Mouse (Mus musculus): ENCODE results near the gene Sun3. TPM values are rescaled to one million over a fixed set of nuclear protein-coding genes. Genes with fewer than 3 reads are reported as not detected.

The Sun3 gene
- total RNA-seq, 1 experiment: not detected

DNA sequence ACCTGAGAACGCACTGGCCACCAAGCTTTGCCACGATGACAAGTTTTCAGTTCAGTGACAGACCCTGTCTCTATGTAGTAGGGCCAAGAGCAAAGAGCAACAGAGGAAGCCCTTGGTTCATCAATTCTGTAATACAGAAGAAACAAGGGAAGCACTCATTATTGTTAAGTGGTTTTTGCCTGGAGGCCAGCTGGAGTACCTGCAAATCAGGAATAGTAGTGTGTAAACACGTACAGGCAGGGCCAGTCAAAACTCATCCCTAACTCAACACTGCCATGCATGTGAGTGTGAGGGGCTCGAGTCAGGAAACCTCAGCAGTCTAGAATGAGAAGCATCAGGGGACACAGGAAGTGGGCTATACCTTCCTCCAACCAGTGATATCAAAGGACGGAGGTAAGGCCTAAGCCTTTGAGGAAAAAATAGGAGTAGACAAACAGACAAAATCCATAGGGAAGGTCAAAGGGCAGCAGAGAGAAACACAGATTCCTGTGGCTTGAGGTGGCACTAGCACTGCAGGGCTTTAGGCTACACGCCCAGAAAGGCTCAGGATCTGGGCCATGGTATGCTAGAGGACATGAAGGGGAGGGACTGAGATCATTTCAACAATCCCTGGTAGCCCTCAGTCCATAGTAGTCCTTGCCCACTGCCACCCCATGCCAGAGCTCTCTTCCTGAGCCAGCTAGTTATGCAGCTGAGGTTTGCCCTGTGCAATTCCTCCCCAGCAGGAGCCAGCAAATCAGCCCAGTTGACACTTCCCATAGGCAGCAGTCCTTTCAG is 30.1 kb downstream of the Sun3 start:
- Histone ChIP-seq H3K9me3 (ENCODE audit: control insufficient read depth, insufficient read depth, low read depth, low read length) (no peaks in the 10 kb centered on the region), H3K36me3 (ENCODE audit: control insufficient read depth, insufficient read depth, low read length, poor library complexity, severe bottlenecking) (no peaks in the 10 kb centered on the region), H3K4me1 (ENCODE audit: control insufficient read depth in 2 of 2, insufficient read depth in 2 of 2, low read length in 2 of 2, poor library complexity in 1 of 2) (no peaks in the 10 kb centered on the region), H3K4me3 (ENCODE audit: insufficient read depth in 1 of 2, low read depth in 1 of 2, low read length in 2 of 2, poor library complexity in 1 of 2, severe bottlenecking in 1 of 2) (no peak overlapping the region), H3K27ac (ENCODE audit: insufficient read depth, low read depth, low read length, poor library complexity, severe bottlenecking) (no peak overlapping the region), H3K9ac (ENCODE audit: insufficient read depth, low read depth, low read length, poor library complexity, severe bottlenecking) (no peak overlapping the region)
- no peak for DNase-seq (ENCODE audit: low read depth, low spot score)
- TF ChIP-seq HCFC1 (IDR thresholded peaks at IDR 0.05; ENCODE audit: borderline replicate concordance, insufficient read depth, low read length): no peak
- no peak for TF ChIP-seq ZNF384 (IDR thresholded peaks at IDR 0.05; ENCODE audit: low read depth, low read length)
- TF ChIP-seq ZC3H11A (IDR thresholded peaks at IDR 0.05; ENCODE audit: borderline replicate concordance, low read depth, low read length): no peak
- no peak for TF ChIP-seq CHD2 (IDR thresholded peaks at IDR 0.05; ENCODE audit: low read depth, low read length)
- TF ChIP-seq MAFK (IDR thresholded peaks at IDR 0.05; ENCODE audit: insufficient read depth, low read depth, low read length): no peak
- in situ Hi-C loops (cut with MboI; ENCODE audit: low sequenced_read_pairs in 2 of 2, unreplicated experiment in 2 of 2): no loop called here

GRCm38 (mm10) chr11:9014740-9015139 is 34.1 kb downstream of the Sun3 start:
- no peaks in the 10 kb centered on the region for H3K9me3 ChIP-seq (ENCODE audit: control insufficient read depth, insufficient read depth, low read depth, low read length)
- no peak overlapping the region for H3K4me3 ChIP-seq (ENCODE audit: insufficient read depth in 1 of 2, low read depth in 1 of 2, low read length in 2 of 2, poor library complexity in 1 of 2, severe bottlenecking in 1 of 2)
- TF ChIP-seq CHD2 (IDR thresholded peaks at IDR 0.05; ENCODE audit: low read depth, low read length) (no peak), HCFC1 (IDR thresholded peaks at IDR 0.05; ENCODE audit: borderline replicate concordance, insufficient read depth, low read length) (no peak), ZNF384 (IDR thresholded peaks at IDR 0.05; ENCODE audit: low read depth, low read length) (no peak)
- no peak for DNase-seq (ENCODE audit: low read depth, low spot score)
- H3K27ac ChIP-seq (ENCODE audit: insufficient read depth, low read depth, low read length, poor library complexity, severe bottlenecking): no peak overlapping the region
- peaks cover 0 to 3% of the 10 kb centered on the region in 2 experiments; a peak in 1 of 4 replicates for H3K4me1 ChIP-seq (ENCODE audit: control insufficient read depth in 2 of 2, insufficient read depth in 2 of 2, low read length in 2 of 2, poor library complexity in 1 of 2)
- H3K36me3 ChIP-seq (ENCODE audit: control insufficient read depth, insufficient read depth, low read length, poor library complexity, severe bottlenecking): no peaks in the 10 kb centered on the region
- no peak overlapping the region for H3K9ac ChIP-seq (ENCODE audit: insufficient read depth, low read depth, low read length, poor library complexity, severe bottlenecking)
- in situ Hi-C loops (cut with MboI; ENCODE audit: low sequenced_read_pairs in 2 of 2, unreplicated experiment in 2 of 2): no loop called here

GRCm38 (mm10) chr11:9011348-9011747 is 37.4 kb downstream of the Sun3 start:
- TF ChIP-seq ZC3H11A (IDR thresholded peaks at IDR 0.05; ENCODE audit: borderline replicate concordance, low read depth, low read length): no peak
- TF ChIP-seq ZNF384 (IDR thresholded peaks at IDR 0.05; ENCODE audit: low read depth, low read length): no peak
- no peak for TF ChIP-seq CHD2 (IDR thresholded peaks at IDR 0.05; ENCODE audit: low read depth, low read length)
- no peak for TF ChIP-seq MAFK (IDR thresholded peaks at IDR 0.05; ENCODE audit: insufficient read depth, low read depth, low read length)
- TF ChIP-seq HCFC1 (IDR thresholded peaks at IDR 0.05; ENCODE audit: borderline replicate concordance, insufficient read depth, low read length): no peak
- H3K27ac ChIP-seq (ENCODE audit: insufficient read depth, low read depth, low read length, poor library complexity, severe bottlenecking): no peak overlapping the region
- in situ Hi-C loops (cut with MboI; ENCODE audit: low sequenced_read_pairs in 2 of 2, unreplicated experiment in 2 of 2): no loop called here

GRCm38 (mm10) chr11:9010853-9011339 is 37.9 kb downstream of the Sun3 start, which contains the start of gene Hus1:
Gene Hus1 (minus strand): TSS chr11:9011191.
- Histone ChIP-seq H3K36me3 (ENCODE audit: control insufficient read depth, insufficient read depth, low read length, poor library complexity, severe bottlenecking) (0 out of 2 replicates have a peak, but pooled peaks cover 2% of the 10 kb centered on the region), H3K27ac (ENCODE audit: insufficient read depth, low read depth, low read length, poor library complexity, severe bottlenecking) (peak within 1 kb of the TSS; percentile 54), H3K9ac (ENCODE audit: insufficient read depth, low read depth, low read length, poor library complexity, severe bottlenecking) (peak within 1 kb of the TSS; percentile 90), H3K9me3 (ENCODE audit: control insufficient read depth, insufficient read depth, low read depth, low read length) (no peaks in the 10 kb centered on the region), H3K4me3 (ENCODE audit: insufficient read depth in 1 of 2, low read depth in 1 of 2, low read length in 2 of 2, poor library complexity in 1 of 2, severe bottlenecking in 1 of 2) (peak within 1 kb of the TSS; percentile 87 to 88), H3K4me1 (ENCODE audit: control insufficient read depth in 2 of 2, insufficient read depth in 2 of 2, low read length in 2 of 2, poor library complexity in 1 of 2) (peaks cover 0 to 3% of the 10 kb centered on the region in 2 experiments; a peak in 1 of 4 replicates)
- in situ Hi-C loops (cut with MboI; ENCODE audit: low sequenced_read_pairs in 2 of 2, unreplicated experiment in 2 of 2): no loop called here
- no peak for TF ChIP-seq ZC3H11A (IDR thresholded peaks at IDR 0.05; ENCODE audit: borderline replicate concordance, low read depth, low read length)
- peak; percentile 71; the same call in 1 of the 2 replicates for TF ChIP-seq HCFC1 (IDR thresholded peaks at IDR 0.05; ENCODE audit: borderline replicate concordance, insufficient read depth, low read length)
- DNase-seq (ENCODE audit: low read depth, low spot score): peak; percentile 70

More at GRCm38 (mm10) chr11:9011348-9011747, 37.4 kb downstream of the Sun3 start:
- Histone ChIP-seq H3K36me3 (ENCODE audit: control insufficient read depth, insufficient read depth, low read length, poor library complexity, severe bottlenecking) (0 out of 2 replicates have a peak, but pooled peaks cover 2% of the 10 kb centered on the region), H3K4me3 (ENCODE audit: insufficient read depth in 1 of 2, low read depth in 1 of 2, low read length in 2 of 2, poor library complexity in 1 of 2, severe bottlenecking in 1 of 2) (peak overlapping the region; percentile 87 to 88), H3K9ac (ENCODE audit: insufficient read depth, low read depth, low read length, poor library complexity, severe bottlenecking) (no peak overlapping the region), H3K4me1 (ENCODE audit: control insufficient read depth in 2 of 2, insufficient read depth in 2 of 2, low read length in 2 of 2, poor library complexity in 1 of 2) (peaks cover 0 to 3% of the 10 kb centered on the region in 2 experiments; a peak in 1 of 4 replicates), H3K9me3 (ENCODE audit: control insufficient read depth, insufficient read depth, low read depth, low read length) (no peaks in the 10 kb centered on the region)
- peak; percentile 9 for DNase-seq (ENCODE audit: low read depth, low spot score)
